Comparison of ENCODE assay signal across 8 mouse cellular contexts in the genomic region with DNA sequence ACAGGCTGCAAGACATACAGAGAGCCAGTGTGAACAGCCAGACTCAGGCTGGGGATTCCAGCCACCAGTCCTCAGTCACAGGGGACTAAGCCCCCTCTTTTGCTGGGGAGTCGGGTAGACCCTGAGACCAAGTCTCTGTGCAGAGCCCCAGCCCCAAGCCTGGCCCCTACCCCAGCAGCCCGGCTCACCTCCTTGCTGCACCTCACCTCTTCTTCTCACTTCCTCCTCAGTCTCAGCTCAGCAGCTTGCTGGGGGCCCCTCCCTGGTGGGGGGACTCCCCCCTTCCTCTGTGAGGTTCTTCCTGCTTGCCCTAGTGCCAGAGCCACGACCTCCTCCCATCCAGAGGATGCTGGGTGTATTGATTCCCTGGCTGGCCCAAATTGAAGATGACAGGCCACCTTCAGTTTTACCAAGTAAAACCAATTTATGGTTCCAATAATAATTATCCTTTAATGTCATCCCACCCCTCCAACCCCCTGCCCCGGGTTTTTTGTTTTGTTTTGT. TPM values are rescaled to one million over a fixed set of nuclear protein-coding genes. Genes with fewer than 3 reads are reported as not detected.
A peak's percentile ranks its signal among the peaks of the same experiment; 100 is the strongest.
DNase-seq lines count a peak whose midpoint lies in the region; ATAC-seq and TF ChIP-seq lines count a peak whose summit lies in the region.

Gene Tbc1d10c, minus strand, starts transcription at position 454 of the 504 bp plus-strand sequence.

- peak within 1 kb of the TSS; percentile 94 for H3K27ac ChIP-seq in hindbrain, postnatal 0 days
- H3K27ac ChIP-seq in lung, embryonic 16.5 days (ENCODE audit: low read length) = peak within 1 kb of the TSS; percentile 94

- no peak for DNase-seq in hindbrain, postnatal 0 days (ENCODE audit: low spot score)
- peak; percentile 60 for DNase-seq in spleen, adult 12 weeks (ENCODE audit: low spot score)
- no peak for DNase-seq in right cerebral cortex, adult 18-20 months
- DNase-seq in layer of hippocampus, adult 18-20 months (ENCODE audit: low spot score in 2 of 2) = no peak

- H3K9me3 ChIP-seq in erythroblast, embryonic 14.5 days (ENCODE audit: control insufficient read depth, low read length) = no peaks in the 10 kb centered on the region
- H3K9me3 ChIP-seq in hindbrain, postnatal 0 days (ENCODE audit: low read length) = no peaks in the 10 kb centered on the region
- no peaks in the 10 kb centered on the region for H3K9me3 ChIP-seq in lung, embryonic 16.5 days (ENCODE audit: control insufficient read depth, low read length)

- H3K4me2 ChIP-seq in hindbrain, postnatal 0 days (ENCODE audit: low read depth, low read length) = peak within 1 kb of the TSS; percentile 82
- H3K4me2 ChIP-seq in lung, embryonic 16.5 days (ENCODE audit: low read depth, low read length) = peak within 1 kb of the TSS; percentile 73

- H3K4me3 ChIP-seq in erythroblast, embryonic 14.5 days (replicated peaks) = peak within 1 kb of the TSS; percentile 86
- peak within 1 kb of the TSS; percentile 93 for H3K4me3 ChIP-seq in hindbrain, postnatal 0 days (ENCODE audit: low read length)
- peak within 1 kb of the TSS; percentile 88 for H3K4me3 ChIP-seq in lung, embryonic 16.5 days (ENCODE audit: low read length)

- peaks cover 30% of the 10 kb centered on the region for H3K36me3 ChIP-seq in erythroblast, embryonic 14.5 days (ENCODE audit: control insufficient read depth)
- peaks cover 21% of the 10 kb centered on the region; the same call in 1 of the 2 replicates for H3K36me3 ChIP-seq in hindbrain, postnatal 0 days (ENCODE audit: insufficient read depth, low read length)
- peaks cover 21% of the 10 kb centered on the region for H3K36me3 ChIP-seq in lung, embryonic 16.5 days (ENCODE audit: control insufficient read depth, insufficient read depth, low read length)

- H3K9ac ChIP-seq in hindbrain, postnatal 0 days (replicated peaks; ENCODE audit: low read length) = peak within 1 kb of the TSS; percentile 99
- peak within 1 kb of the TSS; percentile 99 for H3K9ac ChIP-seq in lung, embryonic 16.5 days (ENCODE audit: low read length)

- no peaks in the 10 kb centered on the region for H3K27me3 ChIP-seq in erythroblast, embryonic 14.5 days (ENCODE audit: control insufficient read depth)
- H3K27me3 ChIP-seq in hindbrain, postnatal 0 days (ENCODE audit: insufficient read depth, low read length) = no peaks in the 10 kb centered on the region
- no peaks in the 10 kb centered on the region for H3K27me3 ChIP-seq in lung, embryonic 16.5 days (ENCODE audit: control insufficient read depth, insufficient read depth, low read depth, low read length)

- peaks cover 42% of the 10 kb centered on the region for H3K4me1 ChIP-seq in erythroblast, embryonic 14.5 days (ENCODE audit: control insufficient read depth)
- peaks cover 10% of the 10 kb centered on the region for H3K4me1 ChIP-seq in hindbrain, postnatal 0 days (ENCODE audit: insufficient read depth, low read length)
- H3K4me1 ChIP-seq in lung, embryonic 16.5 days (replicated peaks; ENCODE audit: control insufficient read depth, insufficient read depth, low read length) = peaks cover 16% of the 10 kb centered on the region

- 65% methylated on average over 4 of the region's 4 CpGs for WGBS in hindbrain, postnatal 0 days
- WGBS in lung, embryonic 16.5 days = 47% methylated on average over 4 of the region's 4 CpGs

- TF ChIP-seq CTCF in hindbrain, postnatal 0 days (IDR thresholded peaks at IDR 0.05; ENCODE audit: low read depth) = no peak

- no peak for ATAC-seq in erythroblast, adult 5-6 weeks (replicated peaks; ENCODE audit: low FRiP score, poor library complexity, severe bottlenecking)
- peak; percentile 48 for ATAC-seq in common myeloid progenitor, adult 5-6 weeks (replicated peaks; ENCODE audit: low read depth, poor library complexity, severe bottlenecking)
- ATAC-seq in hindbrain, postnatal 0 days = no peak
- ATAC-seq in lung, embryonic 16.5 days (ENCODE audit: low read depth) = no peak

RNA-seq across cellular contexts. Expression of gene Tbc1d10c, which starts in this region (rescaled TPM):
- 0.18 and 0.22 TPM in 2 replicates for polyA plus RNA-seq in erythroblast, embryonic 14.5 days (2012)
- total RNA-seq in erythroblast, adult 5-6 weeks (2015; ENCODE audit: low replicate concordance) = 8.8 and 25.7 TPM in 2 replicates
- 5.8 and 11.3 TPM in 2 replicates for total RNA-seq in erythroblast, adult 5-6 weeks (2017; ENCODE audit: low replicate concordance)
- total RNA-seq in common myeloid progenitor, adult 5-6 weeks (2017) = 25.8 and 34.7 TPM in 2 replicates
- 2.7 and 3.8 TPM in 2 replicates for total RNA-seq in hindbrain, postnatal 0 days (2014; rRNA removed)
- polyA plus RNA-seq in hindbrain, postnatal 0 days (2015; fragmentation: Nextera tagmentation; extraction: Ambion mirVana) = 0.95 and 1.4 TPM in 2 replicates
- polyA plus RNA-seq in lung, embryonic 16.5 days (2015; fragmentation: Nextera tagmentation; extraction: Ambion mirVana) = 4.0 and 7.0 TPM in 2 replicates
- total RNA-seq in layer of hippocampus, adult 18-20 months (2021) = 1 to 10 TPM in 1 of 2 experiments, under 1 TPM in 1; 0.52 to 1.0 TPM
